Mouse (Mus musculus) embryonic facial prominence, embryonic 14.5 days (tissue): ENCODE measurements around the gene Hoxd3. TPM values are rescaled to one million over a fixed set of nuclear protein-coding genes. Genes with fewer than 3 reads are reported as not detected.

Experiments
- ATAC-seq: fragments of 200-750 bp; cut with Nextera tagmentation; 2 replicates; pipeline ENCODE4 v1.8.0; 2017; ENCODE audit warnings: low read depth, moderate number of reproducible peaks, moderate TSS enrichment
- DNase-seq: peaks from one replicate; pipeline ENCODE4 v3.0.0-alpha.2; 2015; ENCODE audit warnings: low spot score
- H3K27ac ChIP-seq: fragments of 300-500 bp; sonication (generic); replicated peaks from 2 replicates; pipeline ENCODE4 v1.5.1; 2014; ENCODE audit warnings: low read depth, mild to moderate bottlenecking, low read length, moderate library complexity
- H3K27me3 ChIP-seq: fragments of 300-500 bp; sonication (generic); replicated peaks from 2 replicates; pipeline ENCODE4 v1.6.1; 2014; ENCODE audit warnings: low read length; ENCODE audit not compliant: control insufficient read depth, insufficient read depth
- H3K36me3 ChIP-seq: fragments of 300-500 bp; sonication (generic); 2 replicates; pipeline ENCODE4 v1.6.1; 2014; ENCODE audit warnings: low read length, mixed read lengths; ENCODE audit not compliant: control insufficient read depth, insufficient read depth
- H3K4me1 ChIP-seq: fragments of 300-500 bp; sonication (generic); 2 replicates; pipeline ENCODE4 v1.6.1; 2014; ENCODE audit warnings: antibody characterized with exemption, low read length; ENCODE audit not compliant: control insufficient read depth, insufficient read depth
- H3K4me2 ChIP-seq: fragments of 300-500 bp; sonication (generic); 2 replicates; pipeline ENCODE4 v1.6.1; 2014; ENCODE audit warnings: low read depth, mild to moderate bottlenecking, low read length, moderate library complexity, mixed read lengths
- H3K4me3 ChIP-seq: fragments of 300-500 bp; sonication (generic); 2 replicates; pipeline ENCODE4 v1.5.1; 2014; ENCODE audit warnings: low read depth, mild to moderate bottlenecking, low read length
- H3K9ac ChIP-seq: fragments of 300-500 bp; sonication (generic); 2 replicates; pipeline ENCODE4 v1.6.1; 2014; ENCODE audit warnings: low read depth, mild to moderate bottlenecking, low read length, moderate library complexity, mixed read lengths
- H3K9me3 ChIP-seq: fragments of 300-500 bp; sonication (generic); 2 replicates; pipeline ENCODE4 v1.6.1; 2016; ENCODE audit warnings: low read length; ENCODE audit not compliant: control insufficient read depth
- WGBS: fragments of 180-500 bp; shearing (Covaris S2); extraction: QIAGEN DNeasy Blood & Tissue Kit; methylation state at CpG from one replicate; pipeline ENCODE4 v1.1.7; 2014; 5-methylcytosine and 5-hydroxymethylcytosine counted together
- polyA plus RNA-seq: library from polyadenylated mRNA; unstranded; fragments of >200 nt; fragmentation: Nextera tagmentation; extraction: Ambion mirVana; gene quantifications from 2 replicates; pipeline ENCODE4 v1.2.1, GENCODE M21; 2014

The Hoxd3 gene
- polyA plus RNA-seq, 1 experiment from 2014 or later: 3.8 TPM

DNA sequence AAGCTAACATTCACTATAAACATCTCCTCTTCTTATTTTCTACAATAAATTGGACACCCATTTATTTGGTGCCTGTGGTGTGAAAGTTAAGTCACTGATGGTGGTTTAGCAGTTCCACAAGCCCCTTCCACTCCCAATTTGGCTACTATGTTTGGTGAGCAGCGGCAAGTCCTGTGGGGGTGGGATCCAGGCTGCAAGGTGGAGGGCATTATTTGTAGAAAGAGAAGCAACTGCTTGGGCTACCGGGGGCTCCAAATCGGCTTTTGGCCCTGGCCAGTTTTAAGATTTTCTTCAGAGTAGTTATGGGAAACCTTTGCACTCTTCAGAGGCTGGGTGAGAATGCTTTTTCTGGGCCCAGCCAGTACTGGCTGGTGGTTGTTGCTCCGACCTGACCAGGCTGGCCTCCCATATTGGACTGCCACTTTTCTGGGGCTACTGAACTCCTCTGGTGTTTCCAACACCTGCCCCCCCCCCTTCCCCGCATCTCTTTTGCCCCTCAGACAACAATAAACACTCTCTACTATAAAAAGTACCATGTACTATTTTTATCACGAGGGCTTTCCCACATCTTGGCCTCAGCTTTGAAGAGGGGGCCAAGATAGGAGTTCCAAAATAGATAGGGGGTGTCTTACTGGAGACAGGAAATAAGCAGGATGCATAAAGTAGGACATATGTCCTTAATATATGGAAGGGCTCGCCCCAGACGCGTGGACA lies 20.2 kb downstream of the Hoxd3 start:
- peaks cover 1% of the 10 kb centered on the region; the same call in 1 of the 2 replicates for H3K4me1 ChIP-seq

DNA sequence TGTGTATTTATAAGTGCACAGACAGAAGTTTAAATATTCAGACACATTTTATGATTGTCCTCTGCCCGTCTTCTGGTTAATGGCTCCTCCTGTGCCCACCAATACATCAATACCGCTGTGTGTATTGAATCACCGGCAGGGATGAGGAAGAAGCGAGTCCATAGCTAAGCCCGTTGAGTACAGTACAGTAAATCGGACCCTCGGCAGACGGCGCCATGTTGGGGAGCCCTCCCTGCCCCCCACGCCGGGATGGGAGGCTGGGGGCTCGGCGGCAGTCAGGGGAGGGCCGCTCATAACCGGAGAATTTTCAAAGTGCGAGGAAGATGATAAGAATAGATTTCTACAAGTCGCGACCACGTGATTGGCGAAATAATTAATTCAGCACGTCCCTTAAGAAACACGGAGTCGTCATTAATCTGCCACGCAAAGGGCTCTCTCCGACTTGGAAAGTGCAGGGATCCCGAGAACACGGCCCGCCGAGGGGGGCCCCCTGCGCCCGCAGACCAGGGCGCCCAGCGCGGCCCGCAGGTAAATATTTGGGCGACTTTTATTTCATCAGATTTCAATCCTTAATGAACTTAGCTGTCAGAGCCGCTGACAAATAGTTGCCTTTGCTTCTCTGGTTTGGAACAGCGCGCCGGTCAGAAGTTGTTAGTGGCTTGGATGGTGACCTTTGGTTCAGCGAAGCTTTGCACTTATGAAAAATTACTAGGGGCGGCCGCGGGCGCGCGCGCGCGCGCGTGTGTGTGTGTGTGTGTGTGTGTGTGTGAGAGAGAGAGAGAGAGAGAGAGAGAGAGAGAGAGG lies 21.0 kb downstream of the Hoxd3 start:
- WGBS: under 1% methylated on average over 52 of the region's 52 CpGs
- Histone ChIP-seq H3K4me3 (peak overlapping the region; percentile 28), H3K9me3 (no peaks in the 10 kb centered on the region), H3K9ac (peak overlapping the region; percentile 19; the same call in 1 of the 2 replicates), H3K4me1 (no peaks in the 10 kb centered on the region; the same call in 1 of the 2 replicates), H3K36me3 (no peaks in the 10 kb centered on the region), H3K4me2 (peak overlapping the region; percentile 46), H3K27ac (no peak overlapping the region; the same call in none of the 2 replicates), H3K27me3 (peaks cover 97% of the 10 kb centered on the region)
- DNase-seq: no peak
- ATAC-seq: no peak

More for the DNA sequence above, 20.2 kb downstream of the Hoxd3 start:
- WGBS: 5% methylated on average over 9 of the region's 9 CpGs
- H3K9ac ChIP-seq: no peak overlapping the region
- no peak for DNase-seq
- peaks cover 97% of the 10 kb centered on the region for H3K27me3 ChIP-seq
- H3K9me3 ChIP-seq: no peaks in the 10 kb centered on the region
- no peak overlapping the region for H3K27ac ChIP-seq
- no peak for ATAC-seq
- no peaks in the 10 kb centered on the region for H3K36me3 ChIP-seq
- H3K4me3 ChIP-seq: peak overlapping the region; percentile 28; the same call in 1 of the 2 replicates
- peak overlapping the region; percentile 46; the same call in 1 of the 2 replicates for H3K4me2 ChIP-seq

DNA sequence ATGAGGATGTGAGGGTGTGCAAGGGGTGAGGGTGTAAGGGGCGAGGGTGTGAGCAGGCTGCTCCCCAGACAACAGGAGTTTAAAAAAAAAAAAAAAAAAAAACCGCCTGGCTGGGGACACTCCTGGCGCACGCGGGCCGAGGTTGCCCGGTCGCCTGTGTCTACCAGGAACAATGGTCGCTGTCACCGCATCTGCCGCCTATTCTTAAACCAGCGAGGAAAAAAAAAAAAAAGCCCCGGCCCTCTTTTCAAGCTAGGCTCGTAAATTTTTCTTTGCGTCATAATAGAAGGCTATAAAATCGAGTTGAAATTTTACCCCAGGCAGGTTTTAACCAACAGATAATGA lies 21.6 kb downstream of the Hoxd3 start:
- Histone ChIP-seq H3K4me2 (peak overlapping the region; percentile 46), H3K4me1 (no peaks in the 10 kb centered on the region; the same call in 1 of the 2 replicates), H3K4me3 (peak overlapping the region; percentile 28), H3K27me3 (peaks cover 97% of the 10 kb centered on the region), H3K27ac (no peak overlapping the region; the same call in 1 of the 2 replicates), H3K9ac (peak overlapping the region; percentile 19; the same call in 1 of the 2 replicates), H3K9me3 (no peaks in the 10 kb centered on the region), H3K36me3 (no peaks in the 10 kb centered on the region)
- no peak for ATAC-seq
- DNase-seq: no peak
- 1% methylated on average over 16 of the region's 16 CpGs for WGBS

DNA sequence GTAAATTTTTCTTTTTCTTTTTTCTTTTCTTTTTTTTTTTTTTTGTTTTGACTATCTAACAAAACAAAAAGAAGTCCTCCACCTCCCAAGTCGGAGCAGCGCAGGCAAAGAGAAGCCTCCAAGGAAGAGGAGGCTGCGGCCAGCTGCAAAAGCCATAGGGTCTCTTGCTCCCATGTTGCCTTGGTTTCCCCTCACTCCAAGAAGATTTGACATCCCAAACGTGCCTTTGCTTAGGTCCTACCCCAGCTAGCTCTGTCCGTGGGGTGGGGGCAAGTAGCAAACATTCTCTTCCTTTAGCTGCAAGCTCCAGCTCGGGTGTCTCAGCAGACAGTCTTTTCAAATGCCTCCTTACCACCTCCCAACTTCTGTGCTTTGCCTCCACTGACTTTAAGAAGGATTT lies 22.0 kb downstream of the Hoxd3 start:
- H3K4me2 ChIP-seq: peak overlapping the region; percentile 46; the same call in 1 of the 2 replicates
- H3K27me3 ChIP-seq: peaks cover 97% of the 10 kb centered on the region
- H3K4me3 ChIP-seq: 0 out of 2 replicates have a peak overlapping the region, but pooled peaks have one; percentile 28
- DNase-seq: no peak
- H3K4me1 ChIP-seq: no peaks in the 10 kb centered on the region; the same call in 1 of the 2 replicates
- no peak overlapping the region for H3K27ac ChIP-seq
- H3K9ac ChIP-seq: no peak overlapping the region
- ATAC-seq: no peak
- H3K36me3 ChIP-seq: no peaks in the 10 kb centered on the region
- H3K9me3 ChIP-seq: no peaks in the 10 kb centered on the region
- 2% methylated on average over 6 of the region's 6 CpGs for WGBS

DNA sequence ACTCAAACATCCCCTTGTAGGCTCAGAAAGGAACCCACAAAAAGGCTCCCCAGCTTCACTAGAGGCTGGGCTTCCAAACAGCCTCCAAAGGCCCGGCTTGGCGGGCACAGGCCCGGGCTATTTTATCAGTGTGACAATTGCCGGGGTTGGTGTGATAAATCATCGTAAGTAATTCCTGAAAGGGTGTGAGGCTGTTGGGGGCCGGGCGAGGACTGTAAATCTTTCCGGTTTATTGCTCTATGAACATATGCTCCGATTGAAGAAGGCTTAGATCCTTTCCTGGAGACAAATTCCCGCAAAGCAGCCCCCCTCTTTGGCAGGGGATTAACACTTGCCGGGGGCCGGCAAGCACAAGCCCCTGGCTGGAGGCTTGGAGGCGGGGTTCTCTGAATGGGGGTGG lies 22.7 kb downstream of the Hoxd3 start:
- Histone ChIP-seq H3K27ac (peak overlapping the region; percentile 39; the same call in 1 of the 2 replicates), H3K9ac (no peak overlapping the region), H3K27me3 (peaks cover 97% of the 10 kb centered on the region), H3K4me3 (no peak overlapping the region; the same call in none of the 2 replicates), H3K36me3 (no peaks in the 10 kb centered on the region), H3K9me3 (no peaks in the 10 kb centered on the region), H3K4me1 (no peaks in the 10 kb centered on the region; the same call in 1 of the 2 replicates), H3K4me2 (peak overlapping the region; percentile 46; the same call in 1 of the 2 replicates)
- 1% methylated on average over 13 of the region's 13 CpGs for WGBS
- no peak for ATAC-seq
- DNase-seq: no peak

DNA sequence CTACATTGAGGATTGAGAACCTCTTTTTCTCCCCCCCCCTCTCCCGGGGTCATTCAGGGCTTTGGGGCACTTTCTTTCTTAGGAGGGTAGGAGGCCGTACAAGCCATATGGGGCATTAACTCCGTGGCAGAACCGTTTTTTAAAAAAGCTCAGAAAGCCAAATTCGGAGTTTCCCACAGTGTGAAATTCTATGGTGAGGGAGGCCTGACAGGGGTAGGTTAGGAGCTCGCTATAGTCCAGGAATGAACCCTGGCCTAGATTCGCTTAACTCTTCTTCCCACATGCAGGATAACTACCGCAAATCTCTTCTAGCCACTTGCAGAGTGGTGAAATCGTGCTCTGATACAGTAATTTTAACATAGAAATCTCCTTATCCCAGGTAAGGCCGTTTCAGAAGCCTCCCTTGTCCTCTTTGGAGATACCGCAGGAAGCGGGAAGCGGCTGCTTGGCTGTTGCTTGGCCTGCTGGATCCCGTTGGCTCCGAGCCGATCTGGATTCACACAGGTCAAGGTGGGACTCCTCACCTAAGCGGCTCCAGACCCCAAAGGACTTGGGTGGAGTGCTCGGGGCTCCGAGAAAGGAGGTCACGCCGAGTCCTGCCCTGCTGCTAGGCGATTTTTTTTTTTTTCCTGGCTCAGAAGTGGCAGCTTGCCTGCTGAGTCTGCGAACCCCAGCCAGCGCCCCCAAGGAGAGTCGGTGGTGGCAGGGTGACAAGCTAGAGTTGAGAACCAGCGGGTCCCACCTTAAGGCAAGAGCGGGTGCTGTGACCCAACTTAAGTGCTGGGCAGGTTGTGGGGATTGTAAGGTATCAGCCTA lies 23.5 kb downstream of the Hoxd3 start:
- Histone ChIP-seq H3K27me3 (peaks cover 98% of the 10 kb centered on the region), H3K4me2 (peak overlapping the region; percentile 46), H3K9ac (peak overlapping the region; percentile 42; the same call in 1 of the 2 replicates), H3K9me3 (no peaks in the 10 kb centered on the region), H3K27ac (no peak overlapping the region; the same call in 1 of the 2 replicates), H3K36me3 (no peaks in the 10 kb centered on the region), H3K4me1 (no peaks in the 10 kb centered on the region; the same call in 1 of the 2 replicates), H3K4me3 (peak overlapping the region; percentile 29; the same call in 1 of the 2 replicates)
- DNase-seq (no peak), ATAC-seq (no peak)
- 3% methylated on average over 27 of the region's 27 CpGs for WGBS

DNA sequence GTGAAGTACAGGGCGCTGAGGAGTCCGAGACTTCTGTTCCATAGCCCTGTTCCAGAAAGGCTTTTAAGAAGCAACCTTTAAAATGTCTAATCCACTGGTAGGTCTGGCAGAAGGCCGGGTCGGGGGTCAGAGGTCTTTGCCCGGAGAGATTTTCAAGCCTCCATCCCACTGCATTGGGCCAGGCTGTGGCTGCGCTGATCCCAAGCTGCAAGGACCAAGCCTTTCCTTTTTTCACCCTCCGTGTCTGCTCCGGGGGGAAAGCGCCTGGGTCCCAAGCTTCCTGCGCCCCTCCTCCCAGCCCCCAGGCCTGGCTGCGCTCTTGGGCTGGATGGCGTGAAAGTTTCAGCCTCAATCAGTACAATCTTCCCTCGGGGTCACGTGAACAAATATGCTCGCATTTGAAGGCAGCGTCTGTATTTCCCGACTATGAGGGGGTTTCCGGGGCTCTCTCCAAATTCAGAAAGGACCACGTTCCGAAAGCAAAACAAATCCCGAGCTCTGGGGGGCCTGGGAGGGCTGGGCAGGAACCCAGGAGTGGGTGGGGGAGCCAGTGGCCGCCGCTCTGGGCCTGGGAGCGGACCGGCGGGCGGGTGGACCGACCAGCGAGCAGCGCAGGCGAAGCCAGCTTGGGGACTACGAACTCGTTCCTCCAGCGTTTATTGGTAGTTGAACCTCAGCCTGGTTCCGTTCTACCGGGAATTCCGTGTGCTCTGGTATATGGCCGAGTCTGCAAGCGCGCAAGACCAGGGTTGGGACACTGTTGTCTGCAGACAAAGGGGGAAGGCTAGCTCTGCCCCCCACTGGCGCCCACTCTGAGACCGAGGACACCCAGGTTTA lies 24.3 kb downstream of the Hoxd3 start:
- H3K4me3 ChIP-seq: peak overlapping the region; percentile 29
- peaks cover 98% of the 10 kb centered on the region for H3K27me3 ChIP-seq
- no peaks in the 10 kb centered on the region; the same call in 1 of the 2 replicates for H3K4me1 ChIP-seq
- H3K9ac ChIP-seq: peak overlapping the region; percentile 42
- ATAC-seq (no peak), DNase-seq (no peak)
- 4% methylated on average over 33 of the region's 42 CpGs for WGBS
- H3K9me3 ChIP-seq: no peaks in the 10 kb centered on the region
- H3K27ac ChIP-seq: no peak overlapping the region; the same call in 1 of the 2 replicates
- peak overlapping the region; percentile 46 for H3K4me2 ChIP-seq
- H3K36me3 ChIP-seq: no peaks in the 10 kb centered on the region
